Mouse (Mus musculus): ENCODE measurements around the gene Slc22a23.

The Slc22a23 gene

GRCm38 (mm10) chr13:34133326-34134071, 211.5 kb downstream of the Slc22a23 start:
- no peak for DNase-seq (ENCODE audit: low spot score)

GRCm38 (mm10) chr13:34132875-34133274, 212.1 kb downstream of the Slc22a23 start:
- DNase-seq (ENCODE audit: low spot score): no peak

GRCm38 (mm10) chr13:34132299-34132698, 212.7 kb downstream of the Slc22a23 start:
- no peak for DNase-seq (ENCODE audit: low spot score)

GRCm38 (mm10) chr13:34131708-34132060, 213.3 kb downstream of the Slc22a23 start:
- DNase-seq (ENCODE audit: low spot score): no peak

- no peak for DNase-seq (ENCODE audit: low spot score)
Measured at GRCm38 (mm10) chr13:34131011-34131707, 213.8 kb downstream of the Slc22a23 start.

GRCm38 (mm10) chr13:34130226-34130731, 214.7 kb downstream of the Slc22a23 start, which contains the start of gene Tubb2b:
Gene Tubb2b, minus strand, starts transcription at chr13:34130466.
- DNase-seq (ENCODE audit: low spot score): no peak

GRCm38 (mm10) chr13:34129485-34130225, 215.3 kb downstream of the Slc22a23 start:
- DNase-seq (ENCODE audit: low spot score): no peak

Measured in layer of hippocampus, adult 9-10 months (tissue).